Comparison of ENCODE assay signal across 23 mouse cellular contexts in the genomic region with DNA sequence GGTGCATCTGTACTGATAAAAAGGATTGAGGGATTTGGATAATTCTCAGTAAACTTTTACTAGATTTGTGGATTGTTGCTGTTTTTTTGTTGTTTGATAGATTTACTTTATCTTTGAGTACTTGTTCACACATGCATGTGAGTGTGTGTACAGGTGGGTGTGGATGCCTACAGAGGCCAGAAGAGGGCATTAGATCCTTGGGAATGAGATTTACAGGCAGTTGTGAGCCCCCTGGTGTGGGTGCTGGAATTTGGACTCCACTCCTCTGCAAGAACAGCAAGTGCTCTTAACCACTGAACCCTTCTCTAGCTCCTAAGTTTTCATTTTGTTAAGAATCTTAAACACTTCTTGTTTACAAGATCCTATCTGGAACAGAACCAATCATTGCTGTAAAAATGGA.
DNase-seq lines count a peak whose midpoint lies in the region; TF ChIP-seq lines count a peak whose summit lies in the region.
"Had no signal": no experiment of that assay in that cellular context is flagged by ENCODE, and none has a peak within 500 bp of the region (broad histone marks: within the 10 kb centered on the region; RNA-seq: fewer than 3 reads in every experiment).

No protein-coding gene starts in this region.

- H3K9ac ChIP-seq in heart, adult 2 months (ENCODE audit: low read depth, low read length): no peak overlapping the region
- no peak overlapping the region for H3K9ac ChIP-seq in ES-Bruce4 (ENCODE audit: low read depth, poor library complexity, severe bottlenecking)
- H3K9ac ChIP-seq: embryonic facial prominence, embryonic 12.5 days; liver, embryonic 12.5 days; neural tube, embryonic 13.5 days had no signal

- no peaks in the 10 kb centered on the region for H3K9me3 ChIP-seq in ES-Bruce4 (replicated peaks; ENCODE audit: control insufficient read depth, insufficient read depth, low read length, poor library complexity, severe bottlenecking)
- H3K9me3 ChIP-seq: embryonic facial prominence, embryonic 12.5 days; liver, embryonic 12.5 days; neural tube, embryonic 13.5 days had no signal

- intact Hi-C loops in heart, adult 2 months (cut with DNase I): no loop called here
- intact Hi-C loops in heart, postnatal 14 days (cut with DNase I): no loop called here
- intact Hi-C loops in left cerebral cortex, postnatal 14 days (cut with DNase I): no loop called here

- no peaks in the 10 kb centered on the region for H3K27me3 ChIP-seq in heart, adult 2 months (ENCODE audit: control insufficient read depth, insufficient read depth, low read length)
- no peaks in the 10 kb centered on the region for H3K27me3 ChIP-seq in ES-Bruce4 (ENCODE audit: control insufficient read depth, insufficient read depth, low read length, poor library complexity, severe bottlenecking)
- H3K27me3 ChIP-seq: liver, embryonic 12.5 days; neural tube, embryonic 13.5 days had no signal

- H3K4me3 ChIP-seq in heart, adult 2 months: no peak overlapping the region
- no peak overlapping the region for H3K4me3 ChIP-seq in layer of hippocampus, adult 2 months
- H3K4me3 ChIP-seq in ES-Bruce4 (ENCODE audit: low read depth, low read length): no peak overlapping the region
- H3K4me3 ChIP-seq: embryonic facial prominence, embryonic 12.5 days; hindbrain, embryonic 10.5 days; liver, embryonic 12.5 days; neural tube, embryonic 13.5 days had no signal

- TF ChIP-seq CTCF in heart, adult 2 months (IDR thresholded peaks at IDR 0.05): peak; percentile 30
- peak; percentile 30 for TF ChIP-seq CTCF in layer of hippocampus, adult 2 months (conservative IDR thresholded peaks at IDR 0.05)
- peak; percentile 32 for TF ChIP-seq CTCF in ES-Bruce4 (IDR thresholded peaks at IDR 0.05; ENCODE audit: low read depth, low read length)

- no peak for DNase-seq in heart, adult 2 months
- DNase-seq in heart, postnatal 14 days: no peak
- DNase-seq in layer of hippocampus, adult 2 months (ENCODE audit: low spot score in 2 of 2): no peak
- DNase-seq in layer of hippocampus, postnatal 25 days (ENCODE audit: extremely low spot score in 1 of 2, low spot score in 1 of 2): no peak
- DNase-seq in ZHBTc4 (ENCODE audit: low read depth, low spot score): peak; percentile 59
- no peak for DNase-seq in adipocyte (ENCODE audit: low spot score)
- DNase-seq in left cerebral cortex, postnatal 14 days (ENCODE audit: low spot score in 2 of 2): no peak
- DNase-seq: adrenal gland, adult 8-10 months; cerebellum, adult 11 months; cerebellum, adult 9-11 months; embryo, embryonic 11 days; gastrocnemius, postnatal 25 days; heart, adult 11 months; kidney, adult 9 months; kidney, postnatal 14 days; left cerebral cortex, postnatal 4 days; lung, adult 2 months; lung, postnatal 36 days had no signal

- no peaks in the 10 kb centered on the region for H3K79me2 ChIP-seq in heart, adult 2 months (replicated peaks; ENCODE audit: control insufficient read depth, insufficient read depth, low read length)

- no peak overlapping the region for H3K27ac ChIP-seq in heart, adult 2 months
- H3K27ac ChIP-seq in layer of hippocampus, adult 2 months: no peak overlapping the region
- H3K27ac ChIP-seq in ES-Bruce4 (ENCODE audit: insufficient read depth, low read length): no peak overlapping the region
- H3K27ac ChIP-seq: embryonic facial prominence, embryonic 12.5 days; hindbrain, embryonic 10.5 days; liver, embryonic 12.5 days; neural tube, embryonic 13.5 days had no signal

- H3K4me1 ChIP-seq in heart, adult 2 months (ENCODE audit: control insufficient read depth, insufficient read depth, low read length): no peaks in the 10 kb centered on the region
- H3K4me1 ChIP-seq in ES-Bruce4 (ENCODE audit: control insufficient read depth, insufficient read depth, low read length): no peaks in the 10 kb centered on the region
- H3K4me1 ChIP-seq: embryonic facial prominence, embryonic 12.5 days; liver, embryonic 12.5 days had no signal

- no peaks in the 10 kb centered on the region for H3K36me3 ChIP-seq in heart, adult 2 months (ENCODE audit: control insufficient read depth, insufficient read depth, low read length)
- no peaks in the 10 kb centered on the region for H3K36me3 ChIP-seq in ES-Bruce4 (ENCODE audit: control insufficient read depth, insufficient read depth, low read length, poor library complexity, severe bottlenecking)
- H3K36me3 ChIP-seq: embryonic facial prominence, embryonic 12.5 days; hindbrain, embryonic 10.5 days; liver, embryonic 12.5 days; neural tube, embryonic 13.5 days had no signal

- TF ChIP-seq EP300 in heart, adult 2 months (IDR thresholded peaks at IDR 0.05; ENCODE audit: insufficient read depth, low read depth, low read length): no peak
- no peak for TF ChIP-seq EP300 in ES-Bruce4 (IDR thresholded peaks at IDR 0.05; ENCODE audit: insufficient read depth, low read depth, low read length)

- no peak for TF ChIP-seq POLR2A in heart, adult 2 months (IDR thresholded peaks at IDR 0.05; ENCODE audit: insufficient read depth, low read depth, low read length)
- TF ChIP-seq POLR2A in ES-Bruce4 (IDR thresholded peaks at IDR 0.05; ENCODE audit: insufficient read depth, low read length): no peak
